Mouse (Mus musculus) forebrain, postnatal 0 days (tissue): ENCODE data around the gene Vmn1r52. TPM values are rescaled to one million over a fixed set of nuclear protein-coding genes. Genes with fewer than 3 reads are reported as not detected.
"Not testable (repeated sequence)": the region's sequence is repeated elsewhere in the genome, so short reads cannot be mapped to it uniquely, and the experiment has no call there.

Experiments used
- ATAC-seq: fragments of 200-750 bp; cut with Nextera tagmentation; 2 replicates; pipeline ENCODE4 v1.8.0; 2017; ENCODE audit warnings: mild to moderate bottlenecking, moderate library complexity
- DNase-seq: peaks from one replicate; pipeline ENCODE4 v3.0.0-alpha.2; 2015
- H3K27ac ChIP-seq: fragments of 300-500 bp; sonication (generic); 2 replicates; pipeline ENCODE4 v1.5.1; 2014; ENCODE audit warnings: low read depth, mild to moderate bottlenecking, antibody characterized with exemption, low read length, moderate library complexity, mixed read lengths
- H3K27me3 ChIP-seq: fragments of 300-500 bp; sonication (generic); 2 replicates; pipeline ENCODE4 v1.6.1; 2014; ENCODE audit warnings: mild to moderate bottlenecking, low read length, mixed read lengths; ENCODE audit not compliant: insufficient read depth
- H3K36me3 ChIP-seq: fragments of 300-500 bp; sonication (generic); 2 replicates; pipeline ENCODE4 v1.6.1; 2014; ENCODE audit warnings: mild to moderate bottlenecking, moderate library complexity; ENCODE audit not compliant: insufficient read depth
- H3K4me1 ChIP-seq: fragments of 300-500 bp; sonication (generic); 2 replicates; pipeline ENCODE4 v1.6.1; 2014; ENCODE audit warnings: antibody characterized with exemption; ENCODE audit not compliant: insufficient read depth
- H3K4me2 ChIP-seq: fragments of 300-500 bp; sonication (generic); 2 replicates; pipeline ENCODE4 v1.6.1; 2014; ENCODE audit warnings: low read depth, mild to moderate bottlenecking, moderate library complexity
- H3K4me3 ChIP-seq: fragments of 300-500 bp; sonication (generic); 2 replicates; pipeline ENCODE4 v1.5.1; 2014; ENCODE audit warnings: low read depth, low read length, mixed read lengths
- H3K9ac ChIP-seq: fragments of 300-500 bp; sonication (generic); 2 replicates; pipeline ENCODE4 v1.6.1; 2014; ENCODE audit warnings: mild to moderate bottlenecking
- H3K9me3 ChIP-seq: fragments of 300-500 bp; sonication (generic); 2 replicates; pipeline ENCODE4 v1.6.1; 2016; ENCODE audit warnings: low read length
- CTCF ChIP-seq: sonication (generic); IDR thresholded peaks from 2 replicates; pipeline ENCODE4 v1.5.1; 2016; ENCODE audit warnings: antibody characterized with exemption, control low read depth, low read depth
- WGBS: fragments of 180-500 bp; shearing (Covaris S2); extraction: QIAGEN DNeasy Blood & Tissue Kit; methylation state at CpG from one replicate; pipeline ENCODE4 v1.1.7; 2014; 5-methylcytosine and 5-hydroxymethylcytosine counted together
- polyA plus RNA-seq: library from polyadenylated mRNA; unstranded; fragments of >200 nt; fragmentation: Nextera tagmentation; extraction: Ambion mirVana; gene quantifications from 2 replicates; pipeline ENCODE4 v1.2.1, GENCODE M21; 2015
- total RNA-seq: library from RNA; depleted of rRNA; stranded (reverse); fragments of >200 nt; gene quantifications from 2 replicates; pipeline ENCODE4 v1.2.3, GENCODE M21; 2014; rRNA removed

Vmn1r52 gene
- total RNA-seq = not detected in 2 replicates
- polyA plus RNA-seq = not detected in 2 replicates

GRCm38 (mm10) chr6:90174508-90174907 lies at the start of gene Vmn1r52:
Gene Vmn1r52 (plus strand): TSS chr6:90174808.
- no peaks in the 10 kb centered on the region for H3K4me1 ChIP-seq
- WGBS = 67% methylated on average over 2 of the region's 2 CpGs
- no peak for TF ChIP-seq CTCF
- no peak within 1 kb of the TSS for H3K27ac ChIP-seq
- no peak within 1 kb of the TSS for H3K4me2 ChIP-seq
- no peak within 1 kb of the TSS for H3K9ac ChIP-seq
- no peaks in the 10 kb centered on the region for H3K9me3 ChIP-seq
- no peak within 1 kb of the TSS for H3K4me3 ChIP-seq
- no peak for DNase-seq
- ATAC-seq = no peak
- H3K36me3 ChIP-seq = no peaks in the 10 kb centered on the region
- H3K27me3 ChIP-seq = no peaks in the 10 kb centered on the region

- Histone ChIP-seq H3K36me3 (no peaks in the 10 kb centered on the region), H3K9ac (no peak overlapping the region), H3K27ac (no peak overlapping the region), H3K4me2 (no peak overlapping the region), H3K4me1 (no peaks in the 10 kb centered on the region), H3K4me3 (no peak overlapping the region), H3K9me3 (no peaks in the 10 kb centered on the region), H3K27me3 (no peaks in the 10 kb centered on the region)
- 91% methylated on average over 3 of the region's 3 CpGs for WGBS
- ATAC-seq = no peak
- DNase-seq = no peak
- no peak for TF ChIP-seq CTCF
Observed at GRCm38 (mm10) chr6:90160139-90160538, 14.5 kb upstream of the Vmn1r52 start.

DNA sequence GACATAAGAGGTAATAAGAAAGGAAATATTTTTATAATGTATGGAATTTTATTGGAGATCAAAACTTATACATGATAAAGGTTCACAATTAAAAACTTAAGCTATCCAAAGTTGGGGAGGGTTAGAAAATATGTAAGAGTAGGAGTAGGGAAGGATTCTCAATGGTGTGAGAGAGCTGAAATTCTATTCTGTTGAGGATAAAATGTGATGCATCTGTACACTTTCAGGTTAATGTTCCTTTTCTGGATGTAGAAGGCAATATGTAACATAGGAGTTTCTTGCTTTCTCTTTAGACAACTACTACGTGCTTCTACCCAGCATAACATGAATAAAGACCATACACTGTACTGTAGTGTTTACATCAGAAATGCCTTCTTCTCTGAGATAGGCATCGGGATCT lies 27.9 kb downstream of the Vmn1r52 start, which contains the start of gene V1ra8:
TSS of gene V1ra8 (plus strand) at position 301 of the 400 bp plus-strand sequence.
- not testable (repeated sequence) for H3K4me2 ChIP-seq, DNase-seq, H3K9me3 ChIP-seq, H3K4me1 ChIP-seq, H3K36me3 ChIP-seq, H3K27ac ChIP-seq, ATAC-seq, H3K4me3 ChIP-seq, H3K27me3 ChIP-seq, H3K9ac ChIP-seq
- 83% methylated on average over 2 of the region's 2 CpGs for WGBS

DNA sequence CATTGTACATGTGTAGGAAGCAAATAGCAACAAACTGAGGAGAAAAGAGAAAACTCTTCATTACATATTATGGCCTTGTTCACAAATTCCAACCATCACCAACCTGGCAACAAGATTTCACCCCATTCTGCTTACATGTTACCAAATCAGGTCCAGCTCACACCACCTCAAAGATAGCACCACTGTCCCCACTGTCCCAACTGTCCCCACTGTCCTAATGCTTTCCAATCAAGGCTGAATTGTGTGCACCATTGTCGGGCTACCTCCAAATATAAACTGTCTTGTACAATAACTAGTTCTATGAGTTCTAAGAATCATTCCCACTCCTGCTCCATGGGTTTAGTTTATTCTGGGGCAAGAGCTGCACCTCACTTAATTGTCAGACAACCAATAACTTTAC lies 49.7 kb downstream of the Vmn1r52 start, which contains the start of gene Vmn1r53:
TSS of gene Vmn1r53 (minus strand) at position 101 of the 400 bp plus-strand sequence.
- Histone ChIP-seq H3K9me3 (peaks cover 5% of the 10 kb centered on the region; the same call in 1 of the 2 replicates), H3K4me2 (no peak within 1 kb of the TSS), H3K4me3 (no peak within 1 kb of the TSS), H3K27me3 (no peaks in the 10 kb centered on the region), H3K27ac (no peak within 1 kb of the TSS), H3K4me1 (no peaks in the 10 kb centered on the region), H3K36me3 (no peaks in the 10 kb centered on the region), H3K9ac (no peak within 1 kb of the TSS)
- WGBS = 84% methylated on average over 1 of the region's 1 CpGs
- no peak for TF ChIP-seq CTCF
- no peak for DNase-seq
- ATAC-seq = no peak

Other genes with a start within 250 kb of the Vmn1r52 start
- gene Vmn1r45, start 234.2 kb upstream of the Vmn1r52 start, total RNA-seq = not detected in 2 replicates
- not detected in 2 replicates for gene Vmn1r45, start 234.2 kb upstream of the Vmn1r52 start, polyA plus RNA-seq
- not detected in 2 replicates for gene Vmn1r46, start 205.5 kb upstream of the Vmn1r52 start, total RNA-seq
- not detected in 2 replicates for gene Vmn1r46, start 205.5 kb upstream of the Vmn1r52 start, polyA plus RNA-seq
- gene Vmn1r47, start 158.7 kb upstream of the Vmn1r52 start, total RNA-seq = not detected in 2 replicates
- gene Vmn1r47, start 158.7 kb upstream of the Vmn1r52 start, polyA plus RNA-seq = not detected in 2 replicates
- not detected in 2 replicates for gene Vmn1r48, start 138.0 kb upstream of the Vmn1r52 start, total RNA-seq
- gene Vmn1r48, start 138.0 kb upstream of the Vmn1r52 start, polyA plus RNA-seq = not detected in 2 replicates
- gene Vmn1r49, start 96.3 kb upstream of the Vmn1r52 start, total RNA-seq = not detected in 2 replicates
- gene Vmn1r49, start 96.3 kb upstream of the Vmn1r52 start, polyA plus RNA-seq = not detected in 2 replicates
- gene Vmn1r50, start 73.4 kb upstream of the Vmn1r52 start, total RNA-seq = not detected in 2 replicates
- not detected in 2 replicates for gene Vmn1r50, start 73.4 kb upstream of the Vmn1r52 start, polyA plus RNA-seq
- not detected in 2 replicates for gene Vmn1r51, start 52.2 kb upstream of the Vmn1r52 start, total RNA-seq
- gene Vmn1r51, start 52.2 kb upstream of the Vmn1r52 start, polyA plus RNA-seq = not detected in 2 replicates
- gene V1ra8, start 28.0 kb downstream of the Vmn1r52 start, total RNA-seq = not detected in 2 replicates
- gene V1ra8, start 28.0 kb downstream of the Vmn1r52 start, polyA plus RNA-seq = not detected in 2 replicates
- gene Vmn1r53, start 49.6 kb downstream of the Vmn1r52 start, total RNA-seq = not detected in 2 replicates
- not detected in 2 replicates for gene Vmn1r53, start 49.6 kb downstream of the Vmn1r52 start, polyA plus RNA-seq
- gene Vmn1r54, start 71.5 kb downstream of the Vmn1r52 start, total RNA-seq = not detected in 2 replicates
- gene Vmn1r54, start 71.5 kb downstream of the Vmn1r52 start, polyA plus RNA-seq = not detected in 2 replicates
- not detected in 2 replicates for gene BC048671, start 126.4 kb downstream of the Vmn1r52 start, total RNA-seq
- not detected in 2 replicates for gene BC048671, start 126.4 kb downstream of the Vmn1r52 start, polyA plus RNA-seq
- gene Chst13, start 150.4 kb downstream of the Vmn1r52 start, total RNA-seq = not detected in 2 replicates
- not detected in 2 replicates for gene Chst13, start 150.4 kb downstream of the Vmn1r52 start, polyA plus RNA-seq
- not detected in 2 replicates for gene Uroc1, start 158.5 kb downstream of the Vmn1r52 start, total RNA-seq
- not detected in 2 replicates for gene Uroc1, start 158.5 kb downstream of the Vmn1r52 start, polyA plus RNA-seq
- 29.0 and 33.6 TPM in 2 replicates for gene Zxdc, start 194.7 kb downstream of the Vmn1r52 start, total RNA-seq
- 6.0 and 7.7 TPM in 2 replicates for gene Zxdc, start 194.7 kb downstream of the Vmn1r52 start, polyA plus RNA-seq